Mouse (Mus musculus) left cerebral cortex, adult 6 months (tissue): ENCODE data around the gene Egfl6. TPM values are rescaled to one million over a fixed set of nuclear protein-coding genes. Genes with fewer than 3 reads are reported as not detected.

Experiments used
- long read RNA-seq, 2 experiments: library from polyadenylated mRNA; unstranded; transcript quantifications; one replicate each; pipeline ENCODE4 v2.0.0; 2019 to 2020
- polyA plus RNA-seq: library from polyadenylated mRNA; unstranded; fragments of <200 nt; fragmentation: Nextera tagmentation; gene quantifications from 2 replicates; pipeline ENCODE4 v1.2.3, GENCODE M21; 2021

Egfl6 gene
- 1.0 and 2.0 TPM in 2 replicates for polyA plus RNA-seq
- long read RNA-seq, experiment 1, transcript Egfl6-201 (12 exons, 2,704 nt): major isoform, 10 of 10 reads
- long read RNA-seq, experiment 1, partial matches to known transcripts: 0 of 10 reads
- long read RNA-seq, experiment 1, other reads (novel, unspliced or antisense): 0 of 10 reads
- long read RNA-seq, experiment 2, partial matches to known transcripts: 1 of 1 reads
- long read RNA-seq, experiment 2, other reads (novel, unspliced or antisense): 0 of 1 reads

GRCm38 (mm10) chrX:166584947-166585824 lies at the start of gene Egfl6:
Egfl6 (minus strand) TSS chrX:166585720.

GRCm38 (mm10) chrX:166518345-166518744 lies 67.2 kb downstream of the Egfl6 start, which contains the start of gene Tceanc:
Tceanc (minus strand) TSS chrX:166518567.

GRCm38 (mm10) chrX:166479365-166479983 lies 106.0 kb downstream of the Egfl6 start, which contains the start of gene Rab9:
Rab9 (minus strand) TSS chrX:166479867.

Other genes starting within 250 kb of the Egfl6 start
- gene Trappc2, start 145.1 kb downstream of the Egfl6 start, polyA plus RNA-seq: 83.1 and 112 TPM in 2 replicates
- gene Ofd1, start 145.0 kb downstream of the Egfl6 start, polyA plus RNA-seq: 1.3 and 1.7 TPM in 2 replicates
- 64.8 and 74.5 TPM in 2 replicates for gene Rab9, start 105.9 kb downstream of the Egfl6 start, polyA plus RNA-seq
- gene Tceanc, start 67.2 kb downstream of the Egfl6 start, polyA plus RNA-seq: 1.1 and 1.4 TPM in 2 replicates